10 mouse cellular contexts compared by ENCODE assay signal in genomic region chr5:34235898-34236420, GRCm38 (mm10). TPM values are rescaled to one million over a fixed set of nuclear protein-coding genes. Genes with fewer than 3 reads are reported as not detected.
A peak's percentile ranks its signal among the peaks of the same experiment; 100 is the strongest.
DNase-seq lines count a peak whose midpoint lies in the region; ATAC-seq and TF ChIP-seq lines count a peak whose summit lies in the region.
"Had no signal": no experiment of that assay in that cellular context is flagged by ENCODE, and none has a peak within 500 bp of the region (broad histone marks: within the 10 kb centered on the region; RNA-seq: fewer than 3 reads in every experiment).

No protein-coding gene starts in this region.

- H3K9me3 ChIP-seq in forebrain, embryonic 10.5 days, result no peaks in the 10 kb centered on the region
- no peaks in the 10 kb centered on the region for H3K9me3 ChIP-seq in forebrain, embryonic 16.5 days (ENCODE audit: control insufficient read depth, low read length)
- H3K9me3 ChIP-seq in lung, postnatal 0 days (ENCODE audit: low read length), result no peaks in the 10 kb centered on the region
- H3K9me3 ChIP-seq in stomach, postnatal 0 days (ENCODE audit: control insufficient read depth, low read length), result no peaks in the 10 kb centered on the region
- H3K9me3 ChIP-seq: stomach, embryonic 15.5 days had no signal

- no peak overlapping the region for H3K9ac ChIP-seq in forebrain, embryonic 16.5 days (replicated peaks; ENCODE audit: low read depth, low read length)
- no peak overlapping the region for H3K9ac ChIP-seq in lung, postnatal 0 days (replicated peaks; ENCODE audit: low read depth)
- no peak overlapping the region for H3K9ac ChIP-seq in stomach, postnatal 0 days (ENCODE audit: low read length)
- H3K9ac ChIP-seq: stomach, embryonic 15.5 days had no signal

- no peak overlapping the region for H3K4me2 ChIP-seq in forebrain, embryonic 16.5 days (ENCODE audit: low read length)
- H3K4me2 ChIP-seq in lung, postnatal 0 days (replicated peaks; ENCODE audit: low read depth, low read length), result no peak overlapping the region
- H3K4me2 ChIP-seq in stomach, postnatal 0 days (replicated peaks; ENCODE audit: low read depth), result no peak overlapping the region
- H3K4me2 ChIP-seq: stomach, embryonic 15.5 days had no signal

- H3K27ac ChIP-seq in forebrain, embryonic 10.5 days, result no peak overlapping the region
- H3K27ac ChIP-seq in forebrain, embryonic 16.5 days (ENCODE audit: low read length), result no peak overlapping the region
- no peak overlapping the region for H3K27ac ChIP-seq in lung, postnatal 0 days (ENCODE audit: low read length)
- H3K27ac ChIP-seq in stomach, postnatal 0 days (replicated peaks), result no peak overlapping the region
- H3K27ac ChIP-seq: stomach, embryonic 15.5 days had no signal

- peak; percentile 92 for TF ChIP-seq CTCF in lung, postnatal 0 days (IDR thresholded peaks at IDR 0.05)
- peak; percentile 83 for TF ChIP-seq CTCF in stomach, postnatal 0 days (IDR thresholded peaks at IDR 0.05; ENCODE audit: low read depth)

- no peak overlapping the region for H3K4me3 ChIP-seq in forebrain, embryonic 10.5 days
- no peak overlapping the region for H3K4me3 ChIP-seq in forebrain, embryonic 16.5 days (replicated peaks; ENCODE audit: low read length)
- H3K4me3 ChIP-seq in lung, postnatal 0 days (ENCODE audit: low read depth, low read length), result no peak overlapping the region
- no peak overlapping the region for H3K4me3 ChIP-seq in stomach, postnatal 0 days (ENCODE audit: low read depth, low read length)
- H3K4me3 ChIP-seq: stomach, embryonic 15.5 days had no signal

- no peak for TF ChIP-seq EP300 in lung, postnatal 0 days (IDR thresholded peaks at IDR 0.05)
- no peak for TF ChIP-seq EP300 in stomach, postnatal 0 days (optimal IDR thresholded peaks at IDR 0.05)

- H3K36me3 ChIP-seq in forebrain, embryonic 10.5 days (replicated peaks), result no peaks in the 10 kb centered on the region
- no peaks in the 10 kb centered on the region for H3K36me3 ChIP-seq in forebrain, embryonic 16.5 days (ENCODE audit: control insufficient read depth, insufficient read depth)
- no peaks in the 10 kb centered on the region for H3K36me3 ChIP-seq in lung, postnatal 0 days (ENCODE audit: insufficient read depth, low read length)
- H3K36me3 ChIP-seq in stomach, postnatal 0 days (ENCODE audit: control insufficient read depth, insufficient read depth, low read length), result no peaks in the 10 kb centered on the region
- H3K36me3 ChIP-seq: stomach, embryonic 15.5 days had no signal

- H3K4me1 ChIP-seq in forebrain, embryonic 10.5 days, result no peaks in the 10 kb centered on the region
- no peaks in the 10 kb centered on the region for H3K4me1 ChIP-seq in forebrain, embryonic 16.5 days (replicated peaks; ENCODE audit: control insufficient read depth, insufficient read depth, low read length)
- H3K4me1 ChIP-seq in lung, postnatal 0 days (ENCODE audit: insufficient read depth, low read depth, low read length), result no peaks in the 10 kb centered on the region
- H3K4me1 ChIP-seq in stomach, postnatal 0 days (replicated peaks; ENCODE audit: control insufficient read depth, insufficient read depth), result no peaks in the 10 kb centered on the region
- H3K4me1 ChIP-seq: stomach, embryonic 15.5 days had no signal

- peak; percentile 37 for DNase-seq in forebrain, embryonic 10.5 days (ENCODE audit: extremely low spot score, low spot score)
- DNase-seq in ovary, postnatal 14 days (ENCODE audit: low spot score), result peak; percentile 25
- no peak for DNase-seq in ovary, adult 18-20 months (ENCODE audit: low spot score)
- DNase-seq in embryo, embryonic 11 days, result peak; percentile 42
- peak; percentile 58 for DNase-seq in lung, postnatal 0 days (ENCODE audit: low spot score)
- DNase-seq in stomach, postnatal 0 days (ENCODE audit: low spot score), result peak; percentile 56
- no peak for DNase-seq in layer of hippocampus, adult 11-12 months (ENCODE audit: low spot score)

- ATAC-seq in forebrain, embryonic 16.5 days, result no peak
- ATAC-seq in lung, postnatal 0 days, result 0 out of 2 replicates have a peak, but pooled peaks have one; percentile 35
- no peak for ATAC-seq in stomach, postnatal 0 days (ENCODE audit: low FRiP score, low TSS enrichment)

- 57% methylated on average over 10 of the region's 10 CpGs for whole genome bisulfite sequencing in forebrain, embryonic 10.5 days
- WGBS in forebrain, embryonic 16.5 days, result 57% methylated on average over 10 of the region's 10 CpGs
- WGBS in lung, postnatal 0 days, result 47% methylated on average over 10 of the region's 10 CpGs
- 47% methylated on average over 10 of the region's 10 CpGs for whole genome bisulfite sequencing in stomach, postnatal 0 days

- no peaks in the 10 kb centered on the region for H3K27me3 ChIP-seq in forebrain, embryonic 10.5 days (ENCODE audit: poor library complexity, severe bottlenecking)
- H3K27me3 ChIP-seq in forebrain, embryonic 16.5 days (replicated peaks; ENCODE audit: control insufficient read depth, insufficient read depth, low read length), result no peaks in the 10 kb centered on the region
- H3K27me3 ChIP-seq in lung, postnatal 0 days (replicated peaks; ENCODE audit: insufficient read depth, low read length), result no peaks in the 10 kb centered on the region
- no peaks in the 10 kb centered on the region for H3K27me3 ChIP-seq in stomach, postnatal 0 days (ENCODE audit: control insufficient read depth, insufficient read depth, low read length)
- H3K27me3 ChIP-seq: stomach, embryonic 15.5 days had no signal

RNA-seq across cellular contexts. Expression of gene Mxd4, which starts 48.4 kb away (rescaled TPM):
- 11.1 and 14.6 TPM in 2 replicates for polyA plus RNA-seq in forebrain, embryonic 10.5 days (2016; fragmentation: Nextera tagmentation; extraction: Ambion mirVana)
- 37.1 and 47.2 TPM in 2 replicates for polyA plus RNA-seq in forebrain, embryonic 16.5 days (2015; fragmentation: Nextera tagmentation; extraction: Ambion mirVana)
- 65.1 and 68.2 TPM in 2 replicates for polyA plus RNA-seq in lung, postnatal 0 days (2015; fragmentation: Nextera tagmentation; extraction: Ambion mirVana)
- 20.1 and 21.2 TPM in 2 replicates for polyA plus RNA-seq in stomach, postnatal 0 days (2015; fragmentation: Nextera tagmentation; extraction: Ambion mirVana)

RNA-seq across cellular contexts. Expression of gene Zfyve28, which starts 52.3 kb away (rescaled TPM):
- 1.1 and 1.9 TPM in 2 replicates for polyA plus RNA-seq in forebrain, embryonic 10.5 days (2016; fragmentation: Nextera tagmentation; extraction: Ambion mirVana)
- polyA plus RNA-seq in forebrain, embryonic 16.5 days (2015; fragmentation: Nextera tagmentation; extraction: Ambion mirVana), result 4.4 and 5.2 TPM in 2 replicates
- 0.16 and 0.24 TPM in 2 replicates for polyA plus RNA-seq in lung, postnatal 0 days (2015; fragmentation: Nextera tagmentation; extraction: Ambion mirVana)
- 0.27 and 0.29 TPM in 2 replicates for polyA plus RNA-seq in stomach, postnatal 0 days (2015; fragmentation: Nextera tagmentation; extraction: Ambion mirVana)

RNA-seq across cellular contexts. Expression of gene Cfap99, which starts 52.4 kb away (rescaled TPM):
- not detected in 2 replicates for polyA plus RNA-seq in forebrain, embryonic 10.5 days (2016; fragmentation: Nextera tagmentation; extraction: Ambion mirVana)
- 0.26 TPM in 1 of 2 replicates, not detected in the other for polyA plus RNA-seq in forebrain, embryonic 16.5 days (2015; fragmentation: Nextera tagmentation; extraction: Ambion mirVana)
- 0.35 and 0.71 TPM in 2 replicates for polyA plus RNA-seq in lung, postnatal 0 days (2015; fragmentation: Nextera tagmentation; extraction: Ambion mirVana)
- 0.04 TPM in 1 of 2 replicates, not detected in the other for polyA plus RNA-seq in stomach, postnatal 0 days (2015; fragmentation: Nextera tagmentation; extraction: Ambion mirVana)
- polyA plus RNA-seq: large intestine, adult 2 months; stomach, embryonic 15.5 days had no signal

Comparison
In these comparisons a context has a peak if more than half of its experiments do, and no peak if none do; other contexts are left out.
1. DNase-seq: peak in forebrain, embryonic 10.5 days (single experiment), ovary, postnatal 14 days (single experiment), embryo, embryonic 11 days (single experiment), lung, postnatal 0 days (single experiment) and stomach, postnatal 0 days (single experiment); none in ovary, adult 18-20 months (single experiment) and layer of hippocampus, adult 11-12 months (single experiment).